Mouse (Mus musculus) cerebellum, adult 8-10 months (tissue): Measurements from ENCODE around the gene Sgpl1.

Experiments used
- DNase-seq: peaks from one replicate; pipeline ENCODE4 v3.0.0; 2022

The Sgpl1 gene

GRCm38 (mm10) chr10:61080931-61081255, 66.6 kb downstream of the Sgpl1 start:
- no peak for DNase-seq

- DNase-seq = no peak
These were observed 67.1 kb downstream of the Sgpl1 start for GRCm38 (mm10) chr10:61080227-61080930.

- no peak for DNase-seq
These were observed 71.9 kb downstream of the Sgpl1 start for GRCm38 (mm10) chr10:61075607-61076006.

- no peak for DNase-seq
These were observed 72.9 kb downstream of the Sgpl1 start for GRCm38 (mm10) chr10:61074643-61075042.

- peak; percentile 65 for DNase-seq
These were observed 75.2 kb downstream of the Sgpl1 start for GRCm38 (mm10) chr10:61072324-61072723.

- no peak for DNase-seq
These were observed 78.3 kb downstream of the Sgpl1 start for GRCm38 (mm10) chr10:61069248-61069647.

- DNase-seq = peak; percentile 56
These were observed 78.9 kb downstream of the Sgpl1 start for GRCm38 (mm10) chr10:61068436-61069192.

- DNase-seq = no peak
These were observed 82.1 kb downstream of the Sgpl1 start for GRCm38 (mm10) chr10:61065287-61066005.

GRCm38 (mm10) chr10:61064635-61065034, 82.9 kb downstream of the Sgpl1 start:
- DNase-seq = no peak

- DNase-seq = no peak
These were observed 84.1 kb downstream of the Sgpl1 start for GRCm38 (mm10) chr10:61063271-61063864.

GRCm38 (mm10) chr10:61059543-61060110, 87.9 kb downstream of the Sgpl1 start:
- DNase-seq = no peak

GRCm38 (mm10) chr10:61059101-61059500, 88.4 kb downstream of the Sgpl1 start:
- no peak for DNase-seq

GRCm38 (mm10) chr10:61056661-61057060, 90.8 kb downstream of the Sgpl1 start:
- no peak for DNase-seq

GRCm38 (mm10) chr10:61051993-61052613, 95.4 kb downstream of the Sgpl1 start:
- DNase-seq = peak; percentile 72
